Mouse (Mus musculus): ENCODE results near the gene Pbxip1. TPM values are rescaled to one million over a fixed set of nuclear protein-coding genes. Genes with fewer than 3 reads are reported as not detected.

The Pbxip1 gene
- total RNA-seq, 1 experiment, result 19.3 TPM

DNA sequence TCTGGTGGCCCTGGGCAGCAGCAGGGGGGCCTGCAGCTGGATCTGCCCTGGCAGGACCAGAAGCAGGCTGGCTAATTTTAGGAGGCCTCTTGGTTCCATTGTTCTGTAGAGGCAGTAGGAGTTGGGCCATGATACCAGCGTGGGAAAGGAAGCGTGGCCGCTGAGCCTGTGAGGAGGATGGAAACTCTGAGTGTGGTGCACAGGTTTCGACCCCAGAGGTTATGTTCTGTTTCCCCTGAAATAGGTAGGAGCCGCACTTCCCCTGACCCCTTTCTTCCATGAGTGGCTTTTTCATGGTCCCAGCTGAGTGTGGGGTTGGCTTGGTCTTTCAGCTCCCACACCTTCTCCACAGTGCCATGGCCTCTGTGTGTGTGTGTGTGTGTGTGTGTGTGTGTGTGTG, 55.1 kb downstream of the Pbxip1 start:
- in situ Hi-C loops (cut with MboI; ENCODE audit: low sequenced_read_pairs in 2 of 2, unreplicated experiment in 2 of 2), result no loop called here
- Histone ChIP-seq H3K9me3 (ENCODE audit: control insufficient read depth, insufficient read depth, low read depth, low read length) (no peaks in the 10 kb centered on the region), H3K36me3 (ENCODE audit: control insufficient read depth, insufficient read depth, low read length, poor library complexity, severe bottlenecking) (no peaks in the 10 kb centered on the region), H3K4me1 (ENCODE audit: control insufficient read depth in 2 of 2, insufficient read depth in 2 of 2, low read length in 2 of 2, poor library complexity in 1 of 2) (peaks cover 0 to 3% of the 10 kb centered on the region in 2 experiments; a peak in 1 of 4 replicates), H3K4me3 (ENCODE audit: insufficient read depth in 1 of 2, low read depth in 1 of 2, low read length in 2 of 2, poor library complexity in 1 of 2, severe bottlenecking in 1 of 2) (no peak overlapping the region), H3K9ac (ENCODE audit: insufficient read depth, low read depth, low read length, poor library complexity, severe bottlenecking) (no peak overlapping the region), H3K27ac (ENCODE audit: insufficient read depth, low read depth, low read length, poor library complexity, severe bottlenecking) (no peak overlapping the region)
- no peak for DNase-seq (ENCODE audit: low read depth, low spot score)
- no peak for TF ChIP-seq ZC3H11A (IDR thresholded peaks at IDR 0.05; ENCODE audit: borderline replicate concordance, low read depth, low read length)
- TF ChIP-seq ZNF384 (IDR thresholded peaks at IDR 0.05; ENCODE audit: low read depth, low read length), result no peak
- no peak for TF ChIP-seq MAFK (IDR thresholded peaks at IDR 0.05; ENCODE audit: insufficient read depth, low read depth, low read length)
- no peak for TF ChIP-seq HCFC1 (IDR thresholded peaks at IDR 0.05; ENCODE audit: borderline replicate concordance, insufficient read depth, low read length)
- TF ChIP-seq CHD2 (IDR thresholded peaks at IDR 0.05; ENCODE audit: low read depth, low read length), result no peak

DNA sequence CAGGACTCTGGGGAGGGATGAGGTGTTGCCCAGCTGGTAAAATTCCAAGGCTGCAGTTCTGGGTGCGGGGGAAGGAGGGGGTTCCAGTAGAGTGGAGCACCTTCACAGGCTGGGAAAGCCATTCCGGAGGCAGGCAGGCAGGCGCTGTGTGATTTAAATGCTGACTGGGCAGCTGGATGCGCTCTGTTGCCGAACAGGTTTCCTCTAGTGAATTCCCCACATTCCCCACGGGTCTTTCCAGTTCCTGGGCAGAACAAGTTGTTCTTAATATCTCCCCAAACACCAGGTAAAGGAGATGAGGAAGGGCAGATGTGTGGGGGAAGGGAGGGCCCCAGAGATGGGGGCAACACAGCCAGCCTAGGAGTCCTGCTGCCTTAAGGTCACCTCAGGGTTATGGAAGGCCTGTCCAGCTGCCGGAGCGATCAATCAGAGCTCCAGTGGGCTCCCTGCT, 56.2 kb downstream of the Pbxip1 start:
- Histone ChIP-seq H3K27ac (ENCODE audit: insufficient read depth, low read depth, low read length, poor library complexity, severe bottlenecking) (no peak overlapping the region), H3K4me1 (ENCODE audit: control insufficient read depth in 2 of 2, insufficient read depth in 2 of 2, low read length in 2 of 2, poor library complexity in 1 of 2) (peaks cover 0 to 3% of the 10 kb centered on the region in 2 experiments; a peak in 1 of 4 replicates), H3K9ac (ENCODE audit: insufficient read depth, low read depth, low read length, poor library complexity, severe bottlenecking) (no peak overlapping the region), H3K36me3 (ENCODE audit: control insufficient read depth, insufficient read depth, low read length, poor library complexity, severe bottlenecking) (no peaks in the 10 kb centered on the region), H3K4me3 (ENCODE audit: insufficient read depth in 1 of 2, low read depth in 1 of 2, low read length in 2 of 2, poor library complexity in 1 of 2, severe bottlenecking in 1 of 2) (no peak overlapping the region), H3K9me3 (ENCODE audit: control insufficient read depth, insufficient read depth, low read depth, low read length) (no peaks in the 10 kb centered on the region)
- no peak for DNase-seq (ENCODE audit: low read depth, low spot score)
- TF ChIP-seq MAFK (IDR thresholded peaks at IDR 0.05; ENCODE audit: insufficient read depth, low read depth, low read length), result peak; percentile 75
- no peak for TF ChIP-seq ZC3H11A (IDR thresholded peaks at IDR 0.05; ENCODE audit: borderline replicate concordance, low read depth, low read length)
- in situ Hi-C loops (cut with MboI; ENCODE audit: low sequenced_read_pairs in 2 of 2, unreplicated experiment in 2 of 2), result no loop called here

DNA sequence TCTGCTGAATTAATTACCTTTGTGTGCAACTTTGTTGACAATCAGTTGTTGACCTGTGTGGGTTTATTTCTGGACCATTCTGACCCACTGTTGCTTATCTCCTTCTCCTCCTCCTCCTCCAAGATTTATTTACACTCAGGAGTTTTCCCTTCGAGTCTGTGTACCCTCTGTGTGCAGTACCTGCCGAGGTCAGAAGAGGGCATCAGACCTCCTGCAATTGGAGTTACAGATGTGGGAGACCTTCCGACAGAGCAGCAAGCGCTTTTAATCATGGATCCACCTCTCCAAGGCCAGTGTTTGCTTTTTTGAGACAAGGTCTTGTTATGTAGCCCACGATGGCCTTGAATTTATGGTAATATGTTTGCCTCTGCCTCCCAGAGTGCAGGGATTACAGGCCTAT, 58.1 kb downstream of the Pbxip1 start:
- no peak for DNase-seq (ENCODE audit: low read depth, low spot score)
- TF ChIP-seq ZNF384 (IDR thresholded peaks at IDR 0.05; ENCODE audit: low read depth, low read length), result no peak
- no peak for TF ChIP-seq CHD2 (IDR thresholded peaks at IDR 0.05; ENCODE audit: low read depth, low read length)
- no peak for TF ChIP-seq MAFK (IDR thresholded peaks at IDR 0.05; ENCODE audit: insufficient read depth, low read depth, low read length)
- no peak for TF ChIP-seq HCFC1 (IDR thresholded peaks at IDR 0.05; ENCODE audit: borderline replicate concordance, insufficient read depth, low read length)
- TF ChIP-seq ZC3H11A (IDR thresholded peaks at IDR 0.05; ENCODE audit: borderline replicate concordance, low read depth, low read length), result no peak
- in situ Hi-C loops (cut with MboI; ENCODE audit: low sequenced_read_pairs in 2 of 2, unreplicated experiment in 2 of 2), result no loop called here

DNA sequence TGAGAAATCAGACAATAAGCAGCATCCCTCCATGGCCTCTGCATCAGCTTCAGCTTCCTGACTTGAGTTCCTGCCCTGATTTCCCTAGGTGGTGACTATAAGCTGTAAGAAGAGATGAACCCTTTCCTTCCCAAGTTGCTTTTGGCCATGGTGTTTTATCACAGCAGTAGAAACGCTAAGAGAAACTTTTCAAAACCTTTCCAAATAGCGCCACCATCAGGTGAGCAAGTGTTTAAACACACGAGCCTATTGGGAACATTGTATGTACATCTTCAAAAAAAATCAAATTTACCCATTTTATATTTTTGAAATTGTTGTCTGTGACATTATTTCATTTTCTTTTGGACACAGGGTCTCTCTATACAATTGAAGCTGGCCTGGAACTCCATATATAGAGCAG, 59.9 kb downstream of the Pbxip1 start:
- no peak overlapping the region for H3K9ac ChIP-seq (ENCODE audit: insufficient read depth, low read depth, low read length, poor library complexity, severe bottlenecking)
- H3K36me3 ChIP-seq (ENCODE audit: control insufficient read depth, insufficient read depth, low read length, poor library complexity, severe bottlenecking), result no peaks in the 10 kb centered on the region
- H3K9me3 ChIP-seq (ENCODE audit: control insufficient read depth, insufficient read depth, low read depth, low read length), result no peaks in the 10 kb centered on the region
- no peak for DNase-seq (ENCODE audit: low read depth, low spot score)
- no peak overlapping the region for H3K27ac ChIP-seq (ENCODE audit: insufficient read depth, low read depth, low read length, poor library complexity, severe bottlenecking)
- TF ChIP-seq CHD2 (IDR thresholded peaks at IDR 0.05; ENCODE audit: low read depth, low read length), result no peak
- TF ChIP-seq HCFC1 (IDR thresholded peaks at IDR 0.05; ENCODE audit: borderline replicate concordance, insufficient read depth, low read length), result no peak
- no peak for TF ChIP-seq ZNF384 (IDR thresholded peaks at IDR 0.05; ENCODE audit: low read depth, low read length)
- TF ChIP-seq MAFK (IDR thresholded peaks at IDR 0.05; ENCODE audit: insufficient read depth, low read depth, low read length), result no peak
- TF ChIP-seq ZC3H11A (IDR thresholded peaks at IDR 0.05; ENCODE audit: borderline replicate concordance, low read depth, low read length), result no peak
- in situ Hi-C loops (cut with MboI; ENCODE audit: low sequenced_read_pairs in 2 of 2, unreplicated experiment in 2 of 2), result no loop called here
- peaks cover 0 to 4% of the 10 kb centered on the region in 2 experiments; a peak in 1 of 4 replicates for H3K4me1 ChIP-seq (ENCODE audit: control insufficient read depth in 2 of 2, insufficient read depth in 2 of 2, low read length in 2 of 2, poor library complexity in 1 of 2)
- no peak overlapping the region for H3K4me3 ChIP-seq (ENCODE audit: insufficient read depth in 1 of 2, low read depth in 1 of 2, low read length in 2 of 2, poor library complexity in 1 of 2, severe bottlenecking in 1 of 2)

More for the DNA sequence above, 58.1 kb downstream of the Pbxip1 start:
- no peaks in the 10 kb centered on the region for H3K9me3 ChIP-seq (ENCODE audit: control insufficient read depth, insufficient read depth, low read depth, low read length)
- H3K4me1 ChIP-seq (ENCODE audit: control insufficient read depth in 2 of 2, insufficient read depth in 2 of 2, low read length in 2 of 2, poor library complexity in 1 of 2), result peaks cover 0 to 4% of the 10 kb centered on the region in 2 experiments; a peak in 1 of 4 replicates
- no peak overlapping the region for H3K4me3 ChIP-seq (ENCODE audit: insufficient read depth in 1 of 2, low read depth in 1 of 2, low read length in 2 of 2, poor library complexity in 1 of 2, severe bottlenecking in 1 of 2)
- no peak overlapping the region for H3K9ac ChIP-seq (ENCODE audit: insufficient read depth, low read depth, low read length, poor library complexity, severe bottlenecking)
- no peaks in the 10 kb centered on the region for H3K36me3 ChIP-seq (ENCODE audit: control insufficient read depth, insufficient read depth, low read length, poor library complexity, severe bottlenecking)
- no peak overlapping the region for H3K27ac ChIP-seq (ENCODE audit: insufficient read depth, low read depth, low read length, poor library complexity, severe bottlenecking)

DNA sequence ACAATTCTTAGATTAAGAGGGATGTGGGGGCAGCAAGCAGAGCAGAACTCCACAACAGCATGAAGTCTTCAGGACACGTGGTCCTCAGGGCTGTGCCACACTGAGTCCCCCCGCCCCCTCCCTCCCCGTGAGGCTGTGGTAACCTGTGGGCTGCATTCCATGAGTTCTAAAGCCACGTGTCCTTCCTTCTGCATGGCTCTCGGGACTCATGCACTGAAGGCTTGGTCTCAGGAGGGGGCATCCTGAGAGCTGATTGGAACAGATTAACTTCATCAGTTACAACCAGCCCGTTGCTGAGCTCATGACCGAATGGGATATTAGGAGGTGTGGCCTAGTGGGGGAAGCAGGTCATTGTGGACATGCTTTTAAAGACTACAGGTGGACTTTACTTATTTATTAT, 63.2 kb downstream of the Pbxip1 start:
- no peaks in the 10 kb centered on the region for H3K36me3 ChIP-seq (ENCODE audit: control insufficient read depth, insufficient read depth, low read length, poor library complexity, severe bottlenecking)
- no peak for DNase-seq (ENCODE audit: low read depth, low spot score)
- no peaks in the 10 kb centered on the region for H3K9me3 ChIP-seq (ENCODE audit: control insufficient read depth, insufficient read depth, low read depth, low read length)
- peaks cover 0 to 2% of the 10 kb centered on the region in 2 experiments; a peak in 1 of 4 replicates for H3K4me1 ChIP-seq (ENCODE audit: control insufficient read depth in 2 of 2, insufficient read depth in 2 of 2, low read length in 2 of 2, poor library complexity in 1 of 2)
- in situ Hi-C loops (cut with MboI; ENCODE audit: low sequenced_read_pairs in 2 of 2, unreplicated experiment in 2 of 2), result loop anchor here in 1 of 2 experiments (10.0 kb wide), 1 partner anchor 365 kb away; no protein-coding TSS in a partner anchor
- H3K9ac ChIP-seq (ENCODE audit: insufficient read depth, low read depth, low read length, poor library complexity, severe bottlenecking), result no peak overlapping the region
- no peak overlapping the region for H3K27ac ChIP-seq (ENCODE audit: insufficient read depth, low read depth, low read length, poor library complexity, severe bottlenecking)
- TF ChIP-seq ZC3H11A (IDR thresholded peaks at IDR 0.05; ENCODE audit: borderline replicate concordance, low read depth, low read length), result no peak
- no peak for TF ChIP-seq HCFC1 (IDR thresholded peaks at IDR 0.05; ENCODE audit: borderline replicate concordance, insufficient read depth, low read length)
- no peak for TF ChIP-seq ZNF384 (IDR thresholded peaks at IDR 0.05; ENCODE audit: low read depth, low read length)
- TF ChIP-seq CHD2 (IDR thresholded peaks at IDR 0.05; ENCODE audit: low read depth, low read length), result no peak
- no peak overlapping the region for H3K4me3 ChIP-seq (ENCODE audit: insufficient read depth in 1 of 2, low read depth in 1 of 2, low read length in 2 of 2, poor library complexity in 1 of 2, severe bottlenecking in 1 of 2)

Other genes with a start within 250 kb of the Pbxip1 start
- 69.3 and 89.7 TPM in 2 replicates for gene Gba, start 233.8 kb upstream of the Pbxip1 start, total RNA-seq (2012; rRNA removed)
- gene Thbs3, start 221.5 kb upstream of the Pbxip1 start, total RNA-seq (2012; rRNA removed), result 36.9 and 46.9 TPM in 2 replicates
- 234 and 251 TPM in 2 replicates for gene Mtx1, start 209.6 kb upstream of the Pbxip1 start, total RNA-seq (2012; rRNA removed)
- 3.0 and 3.9 TPM in 2 replicates for gene Muc1, start 207.6 kb upstream of the Pbxip1 start, total RNA-seq (2012; rRNA removed)
- 113 and 134 TPM in 2 replicates for gene Krtcap2, start 190.7 kb upstream of the Pbxip1 start, total RNA-seq (2012; rRNA removed)
- 3.1 and 5.3 TPM in 2 replicates for gene Trim46, start 190.4 kb upstream of the Pbxip1 start, total RNA-seq (2012; rRNA removed)
- 207 and 297 TPM in 2 replicates for gene Dpm3, start 177.3 kb upstream of the Pbxip1 start, total RNA-seq (2012; rRNA removed)
- 17.0 and 27.0 TPM in 2 replicates for gene Slc50a1, start 166.1 kb upstream of the Pbxip1 start, total RNA-seq (2012; rRNA removed)
- gene Efna1, start 155.6 kb upstream of the Pbxip1 start, total RNA-seq (2012; rRNA removed), result 2.1 and 9.5 TPM in 2 replicates
- 7.5 and 12.5 TPM in 2 replicates for gene Efna3, start 113.7 kb upstream of the Pbxip1 start, total RNA-seq (2012; rRNA removed)
- gene Efna4, start 98.7 kb upstream of the Pbxip1 start, total RNA-seq (2012; rRNA removed), result 24.0 and 41.9 TPM in 2 replicates
- 56.3 and 59.1 TPM in 2 replicates for gene Adam15, start 86.7 kb upstream of the Pbxip1 start, total RNA-seq (2012; rRNA removed)
- gene Dcst2, start 74.7 kb upstream of the Pbxip1 start, total RNA-seq (2012; rRNA removed), result not detected in 2 replicates
- gene Dcst1, start 71.5 kb upstream of the Pbxip1 start, total RNA-seq (2012; rRNA removed), result 0.09 and 0.16 TPM in 2 replicates
- gene Zbtb7b, start 41.9 kb upstream of the Pbxip1 start, total RNA-seq (2012; rRNA removed), result 11.8 and 13.0 TPM in 2 replicates
- gene Lenep, start 33.9 kb upstream of the Pbxip1 start, total RNA-seq (2012; rRNA removed), result not detected in 2 replicates
- 20.3 and 20.9 TPM in 2 replicates for gene Flad1, start 24.8 kb upstream of the Pbxip1 start, total RNA-seq (2012; rRNA removed)
- 162 and 190 TPM in 2 replicates for gene Cks1b, start 18.3 kb upstream of the Pbxip1 start, total RNA-seq (2012; rRNA removed)
- gene Shc1, start 18.3 kb upstream of the Pbxip1 start, total RNA-seq (2012; rRNA removed), result 66.9 and 72.0 TPM in 2 replicates
- 39.2 and 50.3 TPM in 2 replicates for gene Pygo2, start 6.5 kb upstream of the Pbxip1 start, total RNA-seq (2012; rRNA removed)
- 35.0 and 38.6 TPM in 2 replicates for gene Pmvk, start 17.8 kb downstream of the Pbxip1 start, total RNA-seq (2012; rRNA removed)
- 0.13 and 0.26 TPM in 2 replicates for gene Kcnn3, start 83.5 kb downstream of the Pbxip1 start, total RNA-seq (2012; rRNA removed)

All from ES-E14 (cell line).